Mouse (Mus musculus): ENCODE measurements around the gene Ube2u.

The Ube2u gene

GRCm38 (mm10) chr4:100553296-100553695, 74.6 kb downstream of the Ube2u start:
- DNase-seq: peak; percentile 10

DNA sequence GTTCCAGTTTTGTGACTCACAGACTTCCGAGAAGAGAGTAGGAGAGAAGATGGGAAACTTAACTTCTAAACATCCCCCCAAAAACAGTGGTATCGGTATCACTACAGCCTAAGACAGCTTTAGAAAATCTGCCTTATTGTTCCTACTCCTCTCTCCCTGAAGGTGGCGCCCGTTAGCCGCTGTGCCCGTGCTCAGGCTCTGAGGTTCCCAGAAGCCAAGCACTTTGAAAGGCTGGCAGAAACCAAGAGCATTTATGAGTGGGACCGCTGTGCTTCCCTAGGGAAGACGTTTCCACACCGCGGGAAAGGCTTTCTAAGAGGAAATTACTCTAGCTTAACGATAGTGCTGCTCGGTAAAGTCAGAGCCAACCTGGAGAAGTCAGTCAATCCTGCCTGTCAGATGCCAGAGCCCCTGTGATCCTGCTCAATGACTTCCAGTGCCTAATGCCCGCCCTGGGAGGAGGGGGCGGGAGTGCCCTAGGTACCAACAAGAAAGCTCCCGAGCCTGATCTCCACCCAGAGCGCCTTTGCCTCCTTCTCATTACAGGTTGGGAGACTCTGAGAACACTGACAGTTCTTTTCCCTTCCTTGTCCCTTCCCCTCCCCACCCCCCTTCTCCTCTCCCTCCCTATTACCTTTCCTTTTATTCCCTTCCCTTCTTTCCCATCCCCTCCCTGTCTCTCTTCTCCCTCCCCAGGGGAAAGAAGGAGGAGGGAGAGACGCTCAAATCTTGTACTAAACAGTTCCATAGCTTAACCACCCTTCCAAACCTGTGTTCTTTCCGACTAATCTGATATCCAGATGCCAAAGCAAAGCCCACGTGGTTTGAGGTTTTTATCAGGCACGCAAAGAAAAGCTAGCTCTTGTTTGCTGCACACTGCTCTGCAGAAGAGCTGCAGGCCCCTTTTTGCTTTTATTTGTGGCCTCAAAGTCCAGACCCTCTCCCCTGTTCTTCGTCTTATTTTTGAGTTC, 109.9 kb downstream of the Ube2u start:
- DNase-seq: peak; percentile 91

- DNase-seq: no peak
Observed at GRCm38 (mm10) chr4:100595771-100596170, 117.1 kb downstream of the Ube2u start.

- DNase-seq: no peak
Observed at GRCm38 (mm10) chr4:100596630-100597029, 118.0 kb downstream of the Ube2u start.

DNA sequence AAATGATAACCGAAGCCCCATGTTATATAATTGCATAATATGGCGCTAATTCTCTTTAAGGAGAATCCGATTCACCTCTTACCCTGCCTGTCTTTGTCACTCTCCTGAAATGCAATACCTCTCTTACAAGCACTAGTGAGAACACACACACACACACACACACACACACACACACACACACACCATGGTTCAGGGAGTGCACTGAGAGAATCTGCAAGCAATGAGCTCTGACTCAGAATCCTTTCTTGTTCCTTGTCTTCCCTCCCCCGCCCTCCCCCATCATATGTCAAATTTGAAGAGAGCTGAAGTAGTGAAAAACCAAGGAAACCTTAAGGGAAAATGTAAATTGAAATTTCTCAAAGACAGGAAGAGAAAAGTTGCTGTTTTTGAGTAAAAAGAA, 118.4 kb downstream of the Ube2u start:
- DNase-seq: no peak

Data from heart, adult 11 months (tissue).